Mouse (Mus musculus): Measurements from ENCODE around the gene Epha1. TPM values are rescaled to one million over a fixed set of nuclear protein-coding genes. Genes with fewer than 3 reads are reported as not detected.
A peak's percentile ranks its signal among the peaks of the same experiment; 100 is the strongest.

Gene Epha1
- 1 to 10 TPM; 2.8 to 8.6 TPM for total RNA-seq (2021)
- long read RNA-seq, experiment 1, partial matches to known transcripts = 5 of 7 reads
- long read RNA-seq, experiment 1, other reads (novel, unspliced or antisense) = 0 of 7 reads
- long read RNA-seq, experiment 2 = 0 reads

- DNase-seq = peak; percentile 67
Observed at GRCm38 (mm10) chr6:42372816-42373547, at the start of gene Epha1. Epha1 (minus strand) TSS chr6:42373268.

DNA sequence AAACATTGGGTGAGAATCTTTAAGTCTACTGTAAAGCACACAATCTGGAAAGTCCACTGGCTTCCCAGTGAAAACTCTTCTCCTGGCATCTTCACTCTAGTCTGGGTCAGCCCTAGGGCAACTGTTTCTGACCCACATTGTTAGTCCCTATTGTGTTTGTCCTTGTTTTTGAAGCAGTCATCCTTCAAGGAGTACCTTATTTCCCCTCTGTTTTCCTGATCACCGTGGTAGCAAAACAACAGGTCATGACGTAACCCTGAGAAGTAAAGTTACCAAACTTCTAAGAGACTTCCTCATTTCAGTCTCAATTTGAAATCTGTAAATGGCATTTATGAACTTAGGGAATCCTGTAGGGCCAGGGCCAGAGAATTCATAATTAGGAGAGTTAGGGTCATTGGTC is 48.4 kb upstream of the Epha1 start:
- no peak for DNase-seq

DNA sequence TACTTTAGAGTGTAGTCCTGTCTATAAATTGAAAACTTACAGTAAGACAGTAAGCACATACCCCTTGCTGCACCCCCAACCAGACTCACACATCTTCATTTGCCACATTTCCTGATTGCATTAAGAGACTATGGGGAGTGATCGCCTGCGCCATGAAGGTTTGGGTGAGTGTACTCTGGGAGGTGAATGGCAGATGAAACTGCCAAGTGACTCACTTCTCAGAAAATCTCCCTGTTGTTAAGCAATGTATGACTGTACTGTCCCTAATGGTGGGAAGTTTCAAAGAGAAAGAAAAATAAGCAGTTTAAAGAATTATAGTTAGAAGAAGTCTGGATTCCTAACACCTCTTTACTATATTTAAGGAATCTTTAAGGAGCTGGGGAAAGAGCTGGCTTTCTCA is 46.4 kb upstream of the Epha1 start:
- no peak for DNase-seq

DNA sequence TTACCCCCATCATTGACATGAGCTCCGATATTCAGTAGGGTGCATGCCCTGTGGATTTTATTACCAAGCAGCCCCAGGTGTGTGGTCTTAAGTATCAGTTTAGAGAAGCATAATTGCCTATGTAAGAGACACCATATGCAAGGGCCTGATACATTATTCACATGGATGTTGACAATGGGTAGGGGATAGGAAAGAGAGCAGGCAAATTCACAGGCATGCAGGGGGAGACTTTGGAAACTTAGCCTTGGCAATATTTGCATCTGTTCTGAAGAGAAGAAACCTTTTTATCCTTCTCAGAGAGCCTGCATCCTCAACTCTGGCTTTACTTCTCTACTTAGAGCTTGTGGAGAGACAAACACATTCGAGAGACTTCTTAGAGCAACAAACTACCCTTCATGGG is 32.1 kb upstream of the Epha1 start, which contains the start of gene Tas2r135:
Tas2r135 (plus strand) TSS at position 301 of the 400 bp plus-strand sequence.
- no peak for DNase-seq

- no peak for DNase-seq
Observed at GRCm38 (mm10) chr6:42399938-42400337, 26.9 kb upstream of the Epha1 start, which contains the start of gene Tas2r143. Tas2r143 (plus strand) TSS chr6:42400238.

DNA sequence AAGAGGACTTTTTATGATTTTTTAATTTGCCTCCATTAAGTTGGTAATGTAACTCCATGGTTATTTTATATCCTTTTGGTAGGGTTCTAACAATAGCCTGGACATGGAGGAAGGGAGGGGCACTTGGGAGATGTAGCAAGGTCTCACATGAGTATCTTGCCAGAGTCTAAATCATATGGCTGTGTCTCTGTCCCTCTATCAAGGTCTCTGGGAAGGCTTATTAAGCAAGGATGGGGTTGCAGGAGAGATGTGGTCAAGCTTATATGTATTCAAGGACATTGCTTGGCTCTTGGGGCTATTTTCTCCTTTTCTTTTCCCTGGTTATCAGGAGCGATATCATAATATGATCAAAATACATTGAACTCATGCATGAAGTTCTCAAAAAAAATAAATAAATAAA is 25.9 kb upstream of the Epha1 start:
- no peak for DNase-seq

DNA sequence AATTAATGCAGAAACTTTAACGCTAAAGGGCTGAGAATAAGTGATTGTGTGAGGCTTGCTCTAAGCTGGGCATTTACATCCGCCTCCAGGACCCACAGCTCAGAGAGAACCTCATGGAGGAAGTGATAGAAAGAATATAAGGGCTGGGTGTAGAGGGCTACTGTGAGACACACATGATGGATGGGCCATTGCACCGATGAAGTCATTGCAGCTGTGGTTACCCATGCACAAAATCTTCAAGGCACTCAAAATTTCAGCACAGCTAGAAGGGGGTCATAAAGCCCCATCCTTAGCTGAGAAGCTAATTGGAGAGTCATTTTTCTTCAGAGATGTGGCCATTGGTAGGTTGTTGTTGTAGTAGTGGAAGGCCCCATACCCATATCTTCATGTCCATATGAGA is 25.2 kb upstream of the Epha1 start:
- DNase-seq = no peak

- DNase-seq = peak; percentile 64
Observed at GRCm38 (mm10) chr6:42397041-42397657, 24.1 kb upstream of the Epha1 start.

DNA sequence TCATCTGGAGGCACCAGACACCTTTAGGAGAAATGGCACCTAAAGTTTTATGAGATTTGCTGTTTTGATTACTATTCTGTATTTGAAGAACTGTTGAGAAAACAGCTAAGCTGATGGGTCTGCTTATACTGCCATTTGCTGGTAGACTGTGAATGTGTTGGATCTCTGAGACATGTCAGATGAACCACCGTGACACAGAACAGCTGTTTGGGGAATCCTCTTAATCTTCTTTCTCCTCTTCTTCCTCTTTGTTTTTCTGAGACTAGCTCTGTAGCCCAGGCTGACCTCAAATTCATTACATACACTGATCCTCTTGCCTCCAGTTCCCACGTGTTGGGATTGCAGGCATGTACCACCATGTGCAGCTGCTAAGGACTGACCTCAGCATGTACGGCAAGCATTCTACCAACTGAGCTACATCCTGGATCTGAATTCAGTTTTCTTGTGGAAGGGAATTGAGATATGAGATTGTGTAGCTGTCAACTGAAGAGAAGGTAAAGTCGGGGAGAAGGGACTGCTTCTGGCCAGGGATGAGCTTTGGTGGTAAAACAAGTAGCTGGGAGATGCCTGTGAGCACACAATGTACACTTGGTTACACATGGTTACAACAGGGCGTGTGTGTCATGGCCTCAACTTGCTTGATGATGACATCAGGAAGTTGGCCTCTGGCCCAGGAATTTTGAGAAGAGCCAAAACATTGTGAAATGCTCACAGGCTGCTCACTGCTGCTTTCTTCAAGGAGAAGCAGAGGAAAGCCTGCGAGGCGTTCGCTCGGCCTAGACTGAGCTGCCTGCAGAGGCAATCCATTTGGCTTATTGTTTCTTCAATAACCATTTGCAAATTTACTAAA is 23.1 kb upstream of the Epha1 start:
- peak; percentile 93 for DNase-seq

DNA sequence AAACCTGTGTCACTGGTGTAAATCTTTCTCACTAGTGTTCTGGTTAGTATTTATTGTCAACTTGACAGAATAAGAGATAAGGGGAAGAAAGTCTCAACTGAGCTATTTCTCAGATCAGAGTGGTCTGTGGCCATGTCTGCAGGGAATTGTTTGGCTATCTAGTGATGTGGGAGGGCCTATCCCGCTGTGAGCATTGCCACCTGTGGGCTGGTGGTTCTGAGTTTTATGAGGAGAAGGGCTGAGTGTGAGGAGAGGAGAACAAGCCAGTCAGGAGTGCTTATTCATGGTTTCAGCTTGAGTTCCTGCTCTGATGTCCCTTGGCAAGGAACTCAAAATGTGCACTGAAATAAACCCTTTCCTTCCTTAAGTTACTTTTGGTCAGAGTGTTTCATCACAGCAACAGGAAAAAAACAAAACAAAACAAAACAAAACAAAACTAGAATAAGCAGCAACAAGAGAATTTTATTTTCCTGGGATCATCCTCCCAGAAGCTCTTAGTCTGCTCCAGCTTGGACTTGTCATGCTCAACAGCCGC is 18.8 kb upstream of the Epha1 start:
- DNase-seq = no peak

GRCm38 (mm10) chr6:42385635-42386034 is 12.6 kb upstream of the Epha1 start:
- no peak for DNase-seq

DNA sequence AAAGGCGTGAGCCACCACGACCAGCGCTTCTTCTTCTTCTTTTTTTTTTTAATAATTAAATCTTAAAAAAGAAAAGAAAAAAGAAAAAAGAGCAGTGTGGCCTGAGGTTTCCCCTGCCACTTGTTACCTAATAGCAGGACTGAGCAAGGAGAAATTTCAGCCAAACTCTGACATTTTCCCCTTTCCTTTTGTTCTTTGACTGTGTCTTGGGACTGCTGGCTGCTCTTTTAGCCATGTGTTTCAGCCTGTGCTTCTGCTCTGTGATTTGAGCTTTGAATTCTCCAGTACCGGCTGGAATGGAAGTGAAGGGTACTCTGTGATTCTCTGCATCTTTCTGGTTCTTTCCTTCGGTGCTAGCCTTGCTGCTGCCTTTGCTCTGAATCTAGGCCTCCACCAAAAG is 10.3 kb upstream of the Epha1 start:
- no peak for DNase-seq

DNA sequence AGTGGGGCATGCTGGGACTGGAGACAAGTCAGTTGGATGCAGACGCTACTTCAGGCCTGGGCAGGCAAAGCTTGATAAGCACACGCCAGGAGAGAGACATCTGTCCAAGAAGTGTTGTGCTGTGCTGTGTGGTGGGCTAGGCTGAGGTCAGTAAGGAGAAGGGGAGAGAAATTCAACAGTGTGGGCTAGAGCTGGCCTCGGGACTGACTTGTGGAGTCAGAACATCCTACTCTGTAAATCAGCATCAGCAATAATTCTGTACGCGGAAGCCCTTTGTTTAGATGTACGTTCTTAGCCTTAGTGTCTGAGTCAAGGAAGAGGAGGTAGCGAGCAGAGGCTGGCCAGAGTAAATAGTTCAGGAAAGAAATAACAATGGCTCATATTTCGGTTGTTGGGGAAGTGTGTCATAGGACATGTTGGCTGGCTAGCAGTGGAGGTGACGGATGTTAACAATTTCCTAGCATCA is 8.9 kb upstream of the Epha1 start:
- no peak for DNase-seq

- no peak for DNase-seq
Observed at GRCm38 (mm10) chr6:42381221-42381620, 8.2 kb upstream of the Epha1 start.

DNA sequence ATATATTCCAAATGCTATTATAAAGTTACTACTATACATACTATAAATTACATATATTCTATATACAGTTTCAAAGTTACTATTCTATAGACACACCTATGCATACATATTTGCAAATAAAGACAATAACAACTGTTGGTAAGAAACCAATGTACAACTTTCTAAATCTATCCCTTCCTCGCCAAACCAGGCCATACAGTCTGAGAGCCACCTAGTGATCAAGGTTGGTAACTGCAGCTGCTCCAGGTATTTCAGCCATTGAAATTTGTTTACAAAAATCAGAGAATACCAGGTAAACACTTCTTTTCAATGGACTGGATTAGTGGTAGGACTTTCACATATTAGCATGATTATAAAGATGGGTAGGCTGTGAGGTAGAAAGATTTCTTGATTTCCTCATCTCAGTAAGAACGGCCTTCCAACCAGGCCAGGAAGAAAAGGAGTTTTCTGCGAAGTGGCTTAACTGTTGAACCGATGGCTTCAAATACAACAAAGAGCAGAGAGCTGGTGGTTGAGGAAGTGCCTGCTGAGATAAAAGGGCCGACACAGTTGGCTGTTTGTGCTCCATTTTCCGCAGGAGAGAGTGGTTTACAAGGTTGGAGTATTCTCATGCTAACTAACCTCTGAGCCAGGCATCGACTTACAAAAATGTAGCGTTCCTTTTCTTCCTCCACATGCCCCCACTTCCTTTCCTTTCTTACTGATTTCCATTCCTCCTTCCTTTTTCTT is 7.5 kb upstream of the Epha1 start:
- peak; percentile 62 for DNase-seq

DNA sequence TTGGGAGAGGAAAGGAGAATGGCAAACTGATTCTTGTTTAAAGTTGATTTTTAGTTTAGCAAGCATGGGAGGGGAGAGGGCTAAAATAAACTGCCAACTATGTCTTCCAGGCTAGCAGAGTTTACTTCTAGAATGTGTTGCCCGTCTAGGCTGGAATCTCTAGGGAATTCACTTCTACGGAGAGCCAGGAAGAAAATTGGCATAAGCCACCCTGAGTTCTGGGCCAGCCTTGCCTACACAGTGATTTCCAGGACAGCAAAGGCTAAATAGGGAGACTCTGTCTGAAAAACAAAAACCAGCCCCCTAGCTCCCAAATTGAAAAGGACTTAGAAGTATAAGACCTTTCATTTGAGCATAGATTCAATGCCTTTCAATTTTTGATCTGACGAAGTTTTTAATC is 6.5 kb upstream of the Epha1 start:
- no peak for DNase-seq

- DNase-seq = no peak
Observed at GRCm38 (mm10) chr6:42377280-42377679, 4.2 kb upstream of the Epha1 start.

DNA sequence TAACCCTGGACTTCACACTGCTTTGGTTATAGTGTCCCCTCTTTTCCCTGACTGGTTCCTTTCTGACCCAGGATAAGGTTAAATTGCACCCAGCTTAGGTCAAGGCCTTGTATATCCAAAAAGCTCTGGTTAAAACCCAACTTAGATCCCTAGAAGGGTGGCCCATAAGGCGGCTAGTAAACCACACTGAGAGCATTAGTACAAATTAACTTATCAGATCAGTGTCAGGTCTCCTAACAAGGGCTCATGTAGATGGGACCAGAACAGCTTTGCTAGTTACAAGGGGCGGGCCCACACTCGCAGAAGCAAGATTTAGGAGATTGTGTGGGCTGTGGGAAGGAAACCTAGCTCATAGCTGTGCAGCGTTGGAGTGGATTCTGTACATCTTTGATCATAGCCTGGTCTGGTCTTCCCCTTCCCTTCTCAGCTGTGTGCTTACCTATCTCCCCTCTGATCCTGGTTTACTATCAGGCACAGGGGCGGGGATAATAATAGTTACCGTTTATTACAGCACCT is 3.5 kb upstream of the Epha1 start:
- no peak for DNase-seq

- no peak for DNase-seq
Observed at GRCm38 (mm10) chr6:42376016-42376415, 2.9 kb upstream of the Epha1 start.

DNA sequence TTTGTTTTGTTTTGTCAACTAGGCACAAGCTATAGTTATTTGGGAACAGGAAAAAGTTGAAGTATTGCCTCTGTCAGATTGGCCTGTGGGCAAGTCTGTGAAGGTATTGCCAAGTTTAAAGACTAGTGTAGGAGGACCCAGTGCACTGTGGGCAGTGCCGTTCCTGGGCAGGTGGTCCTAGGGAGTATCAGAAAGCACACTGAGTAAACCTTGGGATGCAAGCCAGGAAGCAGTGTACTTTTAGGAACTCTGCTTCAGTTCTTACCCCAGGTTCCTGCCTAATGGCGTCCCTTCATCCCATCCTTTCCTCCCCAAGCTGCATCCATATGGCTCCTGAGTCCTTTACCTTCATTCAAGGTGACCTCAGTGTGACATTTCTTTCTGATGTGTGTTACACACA is 2.1 kb upstream of the Epha1 start:
- DNase-seq = no peak

DNA sequence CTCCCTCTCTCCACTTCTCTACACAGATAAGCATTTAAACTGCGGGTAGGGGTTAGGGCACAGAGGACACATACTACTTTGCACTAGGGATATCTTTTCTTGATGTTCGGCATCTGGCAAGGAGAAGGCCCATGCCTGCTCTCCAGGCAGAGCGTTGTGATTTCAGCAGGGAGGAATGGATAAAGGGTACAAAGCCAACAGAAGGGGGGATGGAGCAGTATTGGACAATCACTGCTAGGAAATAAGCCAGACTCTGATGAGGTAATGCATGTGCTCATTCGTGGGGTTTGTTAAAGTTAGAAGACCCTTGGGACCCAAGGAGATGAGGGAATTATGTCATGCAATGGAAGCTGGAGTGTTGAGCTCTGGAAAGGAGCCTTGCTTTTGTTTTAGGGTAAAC is 1.6 kb upstream of the Epha1 start:
- DNase-seq = no peak
